Mouse (Mus musculus) hindlimb bud, embryonic 11.5 days (tissue): ENCODE data around the gene Gm10065.

ENCODE experiments used
- DNase-seq: peaks from one replicate; pipeline ENCODE4 v3.0.0-alpha.2; 2012; ENCODE audit warnings: low read depth, low spot score; ENCODE audit errors: extremely low spot score

Gene Gm10065

DNA sequence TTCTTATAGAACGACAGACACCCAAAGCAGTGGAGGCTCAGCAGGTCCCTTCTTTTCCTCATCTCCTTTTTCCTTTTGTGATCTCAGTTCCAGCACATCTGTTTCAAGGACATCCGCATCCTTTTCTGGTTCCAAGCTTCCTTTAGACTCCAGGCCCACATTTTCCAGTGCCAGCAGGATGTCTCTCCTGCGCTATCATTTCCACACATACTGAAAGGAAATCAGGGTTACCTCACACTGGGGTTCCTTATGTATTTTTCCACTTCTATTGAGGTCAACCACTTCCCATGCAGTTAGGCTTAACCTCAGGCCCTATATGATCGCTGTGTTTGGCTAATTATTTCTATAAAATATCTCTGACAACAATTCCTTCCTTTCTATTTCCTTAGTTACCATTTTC is 43.8 kb downstream of the Gm10065 start:
- no peak for DNase-seq
